Mouse (Mus musculus) monocyte, adult 2 months (primary cell): ENCODE results near the gene Col6a6.

ENCODE experiments used
- DNase-seq, 2 experiments: peaks; one replicate each; pipeline ENCODE4 v3.0.0; 2022; ENCODE audit warnings: low spot score in 2 of 2, low read depth in 1 of 2

Gene Col6a6

GRCm38 (mm10) chr9:105740413-105740812 is 87.5 kb downstream of the Col6a6 start:
- DNase-seq, result no peak

GRCm38 (mm10) chr9:105739446-105739845 is 88.5 kb downstream of the Col6a6 start:
- DNase-seq, result no peak

- no peak for DNase-seq
These were observed 90.5 kb downstream of the Col6a6 start for GRCm38 (mm10) chr9:105737448-105737847.

- no peak for DNase-seq
These were observed 92.8 kb downstream of the Col6a6 start for GRCm38 (mm10) chr9:105735195-105735594.

GRCm38 (mm10) chr9:105734651-105735050 is 93.3 kb downstream of the Col6a6 start:
- DNase-seq, result no peak

- DNase-seq, result no peak
These were observed 96.0 kb downstream of the Col6a6 start for GRCm38 (mm10) chr9:105731976-105732375.

GRCm38 (mm10) chr9:105720430-105720829 is 107.5 kb downstream of the Col6a6 start:
- DNase-seq, result no peak

- DNase-seq, result no peak
These were observed 108.0 kb downstream of the Col6a6 start for GRCm38 (mm10) chr9:105719851-105720395.

GRCm38 (mm10) chr9:105719367-105719766 is 108.6 kb downstream of the Col6a6 start:
- DNase-seq, result no peak

GRCm38 (mm10) chr9:105712049-105712448 is 115.9 kb downstream of the Col6a6 start:
- no peak for DNase-seq

- no peak for DNase-seq
These were observed 122.9 kb downstream of the Col6a6 start for GRCm38 (mm10) chr9:105705011-105705410.

GRCm38 (mm10) chr9:105704226-105704932 is 123.6 kb downstream of the Col6a6 start:
- no peak for DNase-seq

GRCm38 (mm10) chr9:105701966-105702365 is 126.0 kb downstream of the Col6a6 start:
- DNase-seq, result no peak

GRCm38 (mm10) chr9:105700702-105701101 is 127.3 kb downstream of the Col6a6 start:
- no peak for DNase-seq

- no peak for DNase-seq
These were observed 130.1 kb downstream of the Col6a6 start for GRCm38 (mm10) chr9:105697764-105698396.

GRCm38 (mm10) chr9:105696818-105697564 is 131.0 kb downstream of the Col6a6 start:
- no peak for DNase-seq

- DNase-seq, result peak in 1 of 2 experiments; percentile 36
These were observed 134.1 kb downstream of the Col6a6 start for GRCm38 (mm10) chr9:105693854-105694253.

- DNase-seq, result no peak
These were observed 134.9 kb downstream of the Col6a6 start for GRCm38 (mm10) chr9:105693056-105693455.

GRCm38 (mm10) chr9:105692472-105692871 is 135.5 kb downstream of the Col6a6 start:
- DNase-seq, result no peak

- no peak for DNase-seq
These were observed 138.5 kb downstream of the Col6a6 start for GRCm38 (mm10) chr9:105689485-105689884.

- no peak for DNase-seq
These were observed 143.3 kb downstream of the Col6a6 start for GRCm38 (mm10) chr9:105684549-105685165.
